Mouse (Mus musculus): ENCODE data around the gene Col24a1.

Col24a1 gene

GRCm38 (mm10) chr3:145292337-145293134 is at the start of gene Col24a1:
Gene Col24a1, plus strand, starts transcription at chr3:145292472.
- peak; percentile 66 for DNase-seq

- DNase-seq: no peak
Observed at GRCm38 (mm10) chr3:145248040-145248439, 44.2 kb upstream of the Col24a1 start.

- no peak for DNase-seq
Observed at GRCm38 (mm10) chr3:145253066-145253465, 39.2 kb upstream of the Col24a1 start.

GRCm38 (mm10) chr3:145254764-145255396 is 37.4 kb upstream of the Col24a1 start:
- no peak for DNase-seq

GRCm38 (mm10) chr3:145256647-145257046 is 35.6 kb upstream of the Col24a1 start:
- DNase-seq: no peak

GRCm38 (mm10) chr3:145259678-145260077 is 32.6 kb upstream of the Col24a1 start:
- no peak for DNase-seq

GRCm38 (mm10) chr3:145263131-145263530 is 29.1 kb upstream of the Col24a1 start:
- DNase-seq: no peak

- no peak for DNase-seq
Observed at GRCm38 (mm10) chr3:145268066-145268465, 24.2 kb upstream of the Col24a1 start.

GRCm38 (mm10) chr3:145274191-145274590 is 18.1 kb upstream of the Col24a1 start:
- DNase-seq: no peak

- peak; percentile 51 for DNase-seq
Observed at GRCm38 (mm10) chr3:145293207-145293606, 935 bp downstream of the Col24a1 start.

- DNase-seq: no peak
Observed at GRCm38 (mm10) chr3:145293623-145294307, 1.5 kb downstream of the Col24a1 start.

- no peak for DNase-seq
Observed at GRCm38 (mm10) chr3:145299980-145300591, 7.8 kb downstream of the Col24a1 start.

- no peak for DNase-seq
Observed at GRCm38 (mm10) chr3:145305311-145305710, 13.0 kb downstream of the Col24a1 start.

GRCm38 (mm10) chr3:145307209-145307608 is 14.9 kb downstream of the Col24a1 start:
- DNase-seq: no peak

- DNase-seq: no peak
Observed at GRCm38 (mm10) chr3:145320587-145321274, 28.5 kb downstream of the Col24a1 start.

- DNase-seq: no peak
Observed at GRCm38 (mm10) chr3:145325402-145325801, 33.1 kb downstream of the Col24a1 start.

GRCm38 (mm10) chr3:145331642-145332041 is 39.4 kb downstream of the Col24a1 start:
- no peak for DNase-seq

GRCm38 (mm10) chr3:145334046-145334445 is 41.8 kb downstream of the Col24a1 start:
- no peak for DNase-seq

GRCm38 (mm10) chr3:145337161-145337560 is 44.9 kb downstream of the Col24a1 start:
- DNase-seq: peak; percentile 35

GRCm38 (mm10) chr3:145339851-145340499 is 47.7 kb downstream of the Col24a1 start:
- no peak for DNase-seq

GRCm38 (mm10) chr3:145348690-145349089 is 56.4 kb downstream of the Col24a1 start:
- DNase-seq: no peak

- peak; percentile 24 for DNase-seq
Observed at GRCm38 (mm10) chr3:145353951-145354350, 61.7 kb downstream of the Col24a1 start.
